8 mouse cellular contexts compared by ENCODE assay signal in genomic region chr11:35979733-35980410, GRCm38 (mm10). TPM values are rescaled to one million over a fixed set of nuclear protein-coding genes. Genes with fewer than 3 reads are reported as not detected.
DNase-seq lines count a peak whose midpoint lies in the region; ATAC-seq and TF ChIP-seq lines count a peak whose summit lies in the region.

No protein-coding gene starts in this region.

- H3K4me1 ChIP-seq in heart, embryonic 12.5 days (replicated peaks), result peaks cover 8% of the 10 kb centered on the region
- H3K4me1 ChIP-seq in forebrain, embryonic 11.5 days (replicated peaks; ENCODE audit: control insufficient read depth, insufficient read depth, low read length), result peaks cover 18% of the 10 kb centered on the region; the same call in 1 of the 2 replicates
- peaks cover 16% of the 10 kb centered on the region; the same call in 1 of the 2 replicates for H3K4me1 ChIP-seq in kidney, embryonic 14.5 days (ENCODE audit: control insufficient read depth, insufficient read depth, low read length)
- peaks cover 17% of the 10 kb centered on the region for H3K4me1 ChIP-seq in midbrain, embryonic 14.5 days (ENCODE audit: control insufficient read depth, insufficient read depth, low read length)

- peaks cover 40% of the 10 kb centered on the region for H3K27me3 ChIP-seq in heart, embryonic 12.5 days (replicated peaks)
- no peaks in the 10 kb centered on the region for H3K27me3 ChIP-seq in Patski
- H3K27me3 ChIP-seq in forebrain, embryonic 11.5 days (ENCODE audit: control insufficient read depth, insufficient read depth, low read length), result peaks cover 4% of the 10 kb centered on the region
- H3K27me3 ChIP-seq in kidney, embryonic 14.5 days (ENCODE audit: control insufficient read depth, insufficient read depth, low read length), result peaks cover 4% of the 10 kb centered on the region
- H3K27me3 ChIP-seq in midbrain, embryonic 14.5 days (ENCODE audit: control insufficient read depth, insufficient read depth, low read length), result no peaks in the 10 kb centered on the region

- DNase-seq in heart, adult 8-10 months (ENCODE audit: low spot score), result no peak
- no peak for DNase-seq in Patski (ENCODE audit: low read depth, low spot score)
- peak; percentile 74 for DNase-seq in forebrain, embryonic 11.5 days (ENCODE audit: low spot score)
- DNase-seq in midbrain, embryonic 14.5 days, result peak; percentile 65
- DNase-seq in urinary bladder, postnatal 4 days (ENCODE audit: low spot score in 2 of 2), result no peak
- no peak for DNase-seq in frontal cortex, postnatal 25 days (ENCODE audit: low spot score in 2 of 2)

- 4% methylated on average over 52 of the region's 66 CpGs for WGBS in heart, embryonic 12.5 days
- under 1% methylated on average over 47 of the region's 66 CpGs for WGBS in forebrain, embryonic 11.5 days
- under 1% methylated on average over 45 of the region's 66 CpGs for WGBS in kidney, embryonic 14.5 days
- under 1% methylated on average over 54 of the region's 66 CpGs for WGBS in midbrain, embryonic 14.5 days

- peak overlapping the region; percentile 87 for H3K9ac ChIP-seq in heart, embryonic 12.5 days
- peak overlapping the region; percentile 81 for H3K9ac ChIP-seq in forebrain, embryonic 11.5 days (ENCODE audit: low read length)
- peak overlapping the region; percentile 78 for H3K9ac ChIP-seq in kidney, embryonic 14.5 days (ENCODE audit: low read depth, low read length)
- H3K9ac ChIP-seq in midbrain, embryonic 14.5 days (replicated peaks; ENCODE audit: low read length), result peak overlapping the region; percentile 76

- no peaks in the 10 kb centered on the region for H3K36me3 ChIP-seq in heart, embryonic 12.5 days
- H3K36me3 ChIP-seq in forebrain, embryonic 11.5 days (ENCODE audit: control insufficient read depth, insufficient read depth, low read length), result no peaks in the 10 kb centered on the region
- no peaks in the 10 kb centered on the region for H3K36me3 ChIP-seq in kidney, embryonic 14.5 days (ENCODE audit: control insufficient read depth, insufficient read depth, low read length)
- no peaks in the 10 kb centered on the region for H3K36me3 ChIP-seq in midbrain, embryonic 14.5 days (ENCODE audit: control insufficient read depth, insufficient read depth, low read length)

- H3K27ac ChIP-seq in heart, embryonic 12.5 days (ENCODE audit: poor library complexity, severe bottlenecking), result no peak overlapping the region
- H3K27ac ChIP-seq in forebrain, embryonic 11.5 days (ENCODE audit: low read depth, low read length), result no peak overlapping the region
- peak overlapping the region; percentile 43 for H3K27ac ChIP-seq in kidney, embryonic 14.5 days (ENCODE audit: low read depth, low read length)
- peak overlapping the region; percentile 55 for H3K27ac ChIP-seq in midbrain, embryonic 14.5 days (replicated peaks; ENCODE audit: low read depth, low read length)

- in situ Hi-C loops in Patski (cut with MboI; ENCODE audit: low pct_unique_long_range_greater_than_20kb), result loop anchor here (5.0 to 10.0 kb wide), 2 partner anchors 43 to 145 kb away; partner anchors contain the start of gene Rars

- POLR2A ChIA-PET in Patski (lab: Charles Lee), result interaction anchor here (0.7 to 8.7 kb wide), 10 partner anchors 9 to 140 kb away, joined by 3 to 66 read pairs (median 4); no protein-coding TSS in a partner anchor

- H3K9me3 ChIP-seq in heart, embryonic 12.5 days (replicated peaks), result no peaks in the 10 kb centered on the region
- H3K9me3 ChIP-seq in forebrain, embryonic 11.5 days (ENCODE audit: control insufficient read depth, low read length), result no peaks in the 10 kb centered on the region
- no peaks in the 10 kb centered on the region for H3K9me3 ChIP-seq in kidney, embryonic 14.5 days (ENCODE audit: control insufficient read depth, low read length)
- H3K9me3 ChIP-seq in midbrain, embryonic 14.5 days (ENCODE audit: control insufficient read depth, low read length), result no peaks in the 10 kb centered on the region

- ATAC-seq in heart, embryonic 12.5 days (ENCODE audit: insufficient number of reproducible peaks, low FRiP score), result peak; percentile 52
- ATAC-seq in Patski, result peak; percentile 18
- peak; percentile 75 for ATAC-seq in forebrain, embryonic 11.5 days (replicated peaks; ENCODE audit: low FRiP score)
- peak; percentile 65 for ATAC-seq in kidney, embryonic 14.5 days (ENCODE audit: low FRiP score, low TSS enrichment)
- ATAC-seq in midbrain, embryonic 14.5 days (ENCODE audit: low FRiP score, low TSS enrichment), result peak; percentile 59

- H3K4me2 ChIP-seq in heart, embryonic 12.5 days, result peak overlapping the region; percentile 98
- peak overlapping the region; percentile 92 for H3K4me2 ChIP-seq in forebrain, embryonic 11.5 days (ENCODE audit: low read depth, low read length, severe bottlenecking)
- H3K4me2 ChIP-seq in kidney, embryonic 14.5 days (replicated peaks; ENCODE audit: low read depth, low read length), result peak overlapping the region; percentile 90
- peak overlapping the region; percentile 78 for H3K4me2 ChIP-seq in midbrain, embryonic 14.5 days (ENCODE audit: low read length)

- TF ChIP-seq CTCF in Patski (IDR thresholded peaks at IDR 0.05), result no peak

- peak overlapping the region; percentile 86 for H3K4me3 ChIP-seq in heart, embryonic 12.5 days
- peak overlapping the region; percentile 83 for H3K4me3 ChIP-seq in forebrain, embryonic 11.5 days (ENCODE audit: low read depth, low read length)
- H3K4me3 ChIP-seq in kidney, embryonic 14.5 days (ENCODE audit: low read length), result peak overlapping the region; percentile 70
- H3K4me3 ChIP-seq in midbrain, embryonic 14.5 days (replicated peaks; ENCODE audit: low read depth, low read length), result peak overlapping the region; percentile 69

- CTCF ChIA-PET in Patski (lab: Charles Lee), result interaction anchor here (2.3 to 4.1 kb wide), 2 partner anchors 31 to 59 kb away, joined by 7 to 25 read pairs; no protein-coding TSS in a partner anchor

RNA-seq across cellular contexts. Expression of gene Wwc1, which starts 0.5 kb away (rescaled TPM):
- 3.4 and 3.8 TPM in 2 replicates for polyA plus RNA-seq in heart, embryonic 12.5 days (2016; fragmentation: Nextera tagmentation; extraction: Ambion mirVana)
- total RNA-seq in heart, adult 8-10 months (2022), result 1 to 10 TPM in 3 of 4 experiments, under 1 TPM in 1; 0.92 to 2.2 (median 1.6) TPM
- 384 TPM for polyA plus RNA-seq in Patski (2021)
- polyA plus RNA-seq in forebrain, embryonic 11.5 days (2014; fragmentation: Nextera tagmentation; extraction: Ambion mirVana), result 10.6 and 15.9 TPM in 2 replicates
- polyA plus RNA-seq in kidney, embryonic 14.5 days (2014; fragmentation: Nextera tagmentation; extraction: Ambion mirVana), result 5.0 and 9.5 TPM in 2 replicates
- polyA plus RNA-seq in midbrain, embryonic 14.5 days (2014; fragmentation: Nextera tagmentation; extraction: Ambion mirVana), result 8.8 and 10.3 TPM in 2 replicates

Comparison
In these comparisons a context has a peak if more than half of its experiments do, and no peak if none do; other contexts are left out.
1. ATAC-seq: peak in every context shown above with its lines; median percentile 75 in forebrain, embryonic 11.5 days; 65 in kidney, embryonic 14.5 days; 59 in midbrain, embryonic 14.5 days; 52 in heart, embryonic 12.5 days; 18 in Patski.
2. H3K27ac ChIP-seq: peak in kidney, embryonic 14.5 days (single experiment) and midbrain, embryonic 14.5 days (single experiment); none in heart, embryonic 12.5 days (single experiment) and forebrain, embryonic 11.5 days (single experiment).
3. DNase-seq: peak in forebrain, embryonic 11.5 days (single experiment) and midbrain, embryonic 14.5 days (single experiment); none in heart, adult 8-10 months (single experiment), Patski (single experiment), urinary bladder, postnatal 4 days (0 of 2) and frontal cortex, postnatal 25 days (0 of 2).
4. RNA of gene Wwc1, which starts 0.5 kb away (polyA plus RNA-seq): 384 TPM in Patski (single experiment); 10.6 to 15.9 TPM in forebrain, embryonic 11.5 days, 8.8 to 10.3 TPM in midbrain, embryonic 14.5 days, 5.0 to 9.5 TPM in kidney, embryonic 14.5 days and 3.4 to 3.8 TPM in heart, embryonic 12.5 days; every median in the first group is over 10 times any median in the second.
5. Peak in every context shown above with its lines, with median percentiles within 50 percentile points of each other: H3K4me2 ChIP-seq, H3K4me3 ChIP-seq and H3K9ac ChIP-seq.